Mouse (Mus musculus): ENCODE data around the gene Slc4a1ap. TPM values are rescaled to one million over a fixed set of nuclear protein-coding genes. Genes with fewer than 3 reads are reported as not detected.

The Slc4a1ap gene
- total RNA-seq (2023), result 10 to 100 TPM; 71.2 to 87.6 TPM

GRCm38 (mm10) chr5:31526354-31527116, at the start of gene Slc4a1ap:
Gene Slc4a1ap, plus strand, starts transcription at chr5:31526995.

DNA sequence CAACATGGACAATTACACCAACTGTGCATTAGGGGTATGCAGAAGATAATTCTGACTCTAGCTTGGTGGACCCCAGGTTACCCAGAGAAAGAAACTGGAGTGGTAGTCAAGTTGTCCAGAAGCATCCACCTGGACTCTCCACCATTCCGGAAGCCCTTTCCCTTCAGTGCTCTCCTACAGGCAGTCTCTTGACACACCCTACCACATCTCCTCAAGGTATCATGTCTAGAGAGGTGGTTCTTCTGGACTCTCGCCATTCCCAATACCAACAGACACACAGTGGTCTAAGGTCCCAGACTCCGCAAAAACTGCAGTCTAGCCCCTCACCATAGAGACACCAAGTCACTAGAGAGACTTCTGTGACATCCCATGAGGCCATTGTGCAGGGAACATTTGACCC, 41.4 kb upstream of the Slc4a1ap start, which contains the start of gene 4930548H24Rik:
4930548H24Rik (plus strand) TSS at position 301 of the 400 bp plus-strand sequence.

DNA sequence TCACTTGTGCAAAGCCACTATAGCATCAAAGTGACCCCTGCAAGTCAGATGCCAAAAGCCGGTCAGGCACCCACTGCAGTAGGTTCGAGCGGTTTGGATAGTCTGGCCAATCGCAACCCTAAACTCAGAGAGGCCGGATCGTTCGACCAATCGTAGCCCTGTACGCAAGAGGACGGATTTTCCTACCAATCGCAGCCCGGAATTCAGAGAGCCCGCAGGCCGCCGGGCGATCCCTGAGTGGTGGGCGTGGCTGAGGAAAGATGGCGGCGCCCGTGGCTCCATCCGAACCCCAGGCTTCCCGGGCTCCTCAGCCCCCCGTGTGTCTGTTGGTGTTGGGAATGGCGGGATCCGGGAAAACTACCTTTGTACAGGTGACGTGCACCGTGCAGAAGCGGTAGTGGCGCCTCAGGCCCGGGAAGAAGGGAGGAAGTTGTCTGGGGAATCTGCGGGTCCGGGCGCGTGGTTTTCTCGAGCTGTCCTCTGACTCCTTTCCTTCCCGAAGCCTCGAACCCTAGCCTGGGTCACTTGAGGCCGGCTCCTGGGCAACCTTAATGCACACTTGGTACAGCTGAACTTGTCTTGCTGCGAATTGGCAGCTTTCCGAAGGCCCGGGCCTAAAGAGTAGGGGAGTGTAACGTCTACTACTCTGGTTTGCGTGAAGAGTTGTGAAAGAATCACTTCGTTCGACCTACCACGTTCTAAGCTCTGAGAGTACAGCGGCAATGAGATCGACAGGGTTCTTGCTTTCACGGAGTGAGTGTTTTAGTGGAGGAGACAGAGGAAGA, 32.1 kb upstream of the Slc4a1ap start, which contains the start of gene Gpn1:
Gpn1 (plus strand) TSS at position 229 of the 785 bp plus-strand sequence.

GRCm38 (mm10) chr5:31527707-31528106, 912 bp downstream of the Slc4a1ap start, which contains the start of gene Supt7l:
Gene Supt7l, minus strand, starts transcription at chr5:31527807.

DNA sequence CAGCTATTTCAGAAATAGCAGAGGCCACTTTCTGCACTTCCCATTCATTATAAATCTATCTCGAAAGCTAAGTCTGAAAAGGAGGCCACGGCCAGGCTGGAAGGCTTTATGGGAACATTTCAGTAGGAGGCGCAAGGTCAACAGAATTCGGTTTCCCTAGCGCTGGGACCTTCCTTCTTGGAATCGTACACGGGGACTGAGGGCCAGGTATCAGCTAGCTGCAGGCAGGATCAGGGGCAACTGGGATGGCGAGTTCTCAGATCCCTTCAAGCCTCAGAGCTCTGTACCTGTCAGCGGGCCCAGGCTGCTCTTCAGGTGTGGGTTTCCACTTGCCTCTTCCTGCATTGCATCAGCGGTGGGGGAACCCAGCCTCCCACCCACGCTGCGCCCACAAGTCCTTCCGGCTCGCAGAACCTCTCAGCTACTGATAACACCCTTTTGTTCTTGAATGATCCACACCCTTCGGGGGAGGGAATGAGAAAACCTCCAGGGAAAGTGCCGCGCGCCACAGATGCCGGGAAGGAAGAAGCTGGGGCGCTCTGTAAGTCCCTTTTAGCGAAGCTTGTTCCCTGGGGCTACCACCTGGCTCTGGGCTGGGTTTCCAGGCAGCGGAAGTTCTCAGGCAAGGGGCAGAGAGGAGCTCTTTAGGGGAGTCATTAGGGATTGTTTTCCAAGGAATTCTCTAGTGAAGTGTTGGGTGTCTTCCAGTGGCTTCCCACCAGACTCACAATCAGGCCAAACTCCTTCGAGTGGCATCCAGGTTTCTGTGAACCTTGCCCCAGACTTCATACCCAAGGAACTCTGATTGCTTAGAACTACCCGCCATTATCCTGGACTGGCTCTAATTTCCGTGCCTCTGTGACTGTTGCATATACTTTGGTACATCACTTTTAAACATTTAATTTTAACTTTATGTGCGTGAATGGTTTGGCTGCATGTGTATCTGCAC, 70.0 kb downstream of the Slc4a1ap start, which contains the start of gene Mrpl33:
Mrpl33 (plus strand) TSS at position 455 of the 949 bp plus-strand sequence.

Other genes starting within 250 kb of the Slc4a1ap start
- 10 to 100 TPM; 45.7 to 49.5 TPM for gene Ift172, start 235.9 kb upstream of the Slc4a1ap start, total RNA-seq (2023)
- 1 to 10 TPM; 1.3 to 1.4 TPM for gene Fndc4, start 230.9 kb upstream of the Slc4a1ap start, total RNA-seq (2023)
- not detected for gene Gckr, start 229.6 kb upstream of the Slc4a1ap start, total RNA-seq (2023)
- gene Zfp512, start 74.6 kb upstream of the Slc4a1ap start, total RNA-seq (2023), result 10 to 100 TPM; 38.8 to 46.6 TPM
- 1 to 10 TPM; 2.7 to 4.2 TPM for gene 4930548H24Rik, start 41.3 kb upstream of the Slc4a1ap start, total RNA-seq (2023)
- gene Gpn1, start 32.3 kb upstream of the Slc4a1ap start, total RNA-seq (2023), result 10 to 100 TPM; 51.2 to 55.0 TPM
- 10 to 100 TPM; 24.0 to 26.1 TPM for gene Supt7l, start 812 bp downstream of the Slc4a1ap start, total RNA-seq (2023)
- gene Mrpl33, start 69.9 kb downstream of the Slc4a1ap start, total RNA-seq (2023), result 10 to 100 TPM; 74.9 to 90.5 TPM
- gene Rbks, start 170.6 kb downstream of the Slc4a1ap start, total RNA-seq (2023), result 10 to 100 TPM in 1 of 2 experiments, 1 to 10 TPM in 1; 9.2 to 14.8 TPM
- 10 to 100 TPM; 49.9 to 63.7 TPM for gene Babam2, start 170.7 kb downstream of the Slc4a1ap start, total RNA-seq (2023)

All from B cell, adult 67 days (primary cell).